5 mouse cellular contexts compared by ENCODE assay signal in genomic region chr10:75505928-75506327, GRCm38 (mm10). TPM values are rescaled to one million over a fixed set of nuclear protein-coding genes. Genes with fewer than 3 reads are reported as not detected.
"Had no signal": no experiment of that assay in that cellular context is flagged by ENCODE, and none has a peak within 500 bp of the region (broad histone marks: within the 10 kb centered on the region; RNA-seq: fewer than 3 reads in every experiment).

No protein-coding gene starts in this region.

RNA-seq across cellular contexts. Expression of gene Lrrc75b, which starts 54.2 kb away (rescaled TPM):
- total RNA-seq: hematopoietic stem cell, adult 5-6 weeks had no signal

RNA-seq across cellular contexts. Expression of gene Ggt1, which starts 55.5 kb away (rescaled TPM):
- total RNA-seq: gastrocnemius, adult 8-10 months; heart, postnatal 14 days; heart, postnatal 36 days had no signal
- polyA plus RNA-seq: heart, adult 2 months had no signal
